Mouse (Mus musculus): ENCODE measurements around the gene Spcs1.

- no peak for TF ChIP-seq JUND (IDR thresholded peaks at IDR 0.05; ENCODE audit: low read depth, low read length)
- no peak for TF ChIP-seq MYB (IDR thresholded peaks at IDR 0.05; ENCODE audit: low read depth, low read length)
- TF ChIP-seq CTCF (IDR thresholded peaks at IDR 0.05 in 2 of 3, conservative IDR thresholded peaks at IDR 0.05 in 1 of 3; ENCODE audit: control insufficient read depth in 1 of 3, insufficient read depth in 1 of 3, low read depth in 2 of 3, low read length in 3 of 3, poor library complexity in 1 of 3, severe bottlenecking in 1 of 3), result no peak
- no peak for TF ChIP-seq MAFK (IDR thresholded peaks at IDR 0.05; ENCODE audit: borderline replicate concordance, low read depth, low read length)
Measured at GRCm38 (mm10) chr14:31013928-31014327, 12.5 kb upstream of the Spcs1 start.
